ENCODE assay signal across 13 mouse cellular contexts in the genomic region with DNA sequence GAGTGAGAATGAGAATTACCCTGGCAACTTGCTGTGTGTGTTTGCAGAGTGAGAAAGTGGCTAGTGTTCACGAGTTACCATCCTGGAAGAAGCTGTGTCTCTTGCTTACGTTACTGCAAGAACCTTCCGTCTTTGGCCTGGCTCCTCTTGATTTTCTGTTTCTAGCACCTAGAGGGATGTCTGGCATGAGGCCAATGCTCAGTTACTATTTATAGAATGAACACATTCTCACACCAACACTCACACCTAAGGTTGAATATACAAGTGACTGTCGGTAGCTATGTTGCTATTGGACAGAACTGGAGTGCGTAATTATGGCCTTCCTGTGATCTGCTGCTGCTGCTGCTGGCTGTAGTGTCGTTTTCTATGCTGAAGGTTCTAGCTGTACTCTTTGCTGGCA. TPM values are rescaled to one million over a fixed set of nuclear protein-coding genes. Genes with fewer than 3 reads are reported as not detected.
A peak's percentile ranks its signal among the peaks of the same experiment; 100 is the strongest.
DNase-seq lines count a peak whose midpoint lies in the region; ATAC-seq lines count a peak whose summit lies in the region.
"Had no signal": no experiment of that assay in that cellular context is flagged by ENCODE, and none has a peak within 500 bp of the region (broad histone marks: within the 10 kb centered on the region; RNA-seq: fewer than 3 reads in every experiment).

No protein-coding gene starts in this region.

- no peak for ATAC-seq in kidney, embryonic 14.5 days (ENCODE audit: low FRiP score, low TSS enrichment)
- peak; percentile 54; the same call in 1 of the 2 replicates for ATAC-seq in heart, embryonic 13.5 days (ENCODE audit: extremely low read depth, insufficient number of reproducible peaks, low FRiP score, low TSS enrichment)
- no peak for ATAC-seq in hindbrain, embryonic 14.5 days (ENCODE audit: low FRiP score)

- no peaks in the 10 kb centered on the region for H3K9me3 ChIP-seq in kidney, embryonic 14.5 days (ENCODE audit: control insufficient read depth, low read length)
- H3K9me3 ChIP-seq in heart, embryonic 13.5 days, result no peaks in the 10 kb centered on the region; the same call in 1 of the 2 replicates
- no peaks in the 10 kb centered on the region for H3K9me3 ChIP-seq in hindbrain, embryonic 14.5 days (ENCODE audit: control insufficient read depth, low read length)

- H3K27ac ChIP-seq in kidney, embryonic 14.5 days (ENCODE audit: low read depth, low read length), result no peak overlapping the region
- H3K27ac ChIP-seq in heart, embryonic 13.5 days (replicated peaks), result peak overlapping the region; percentile 89
- no peak overlapping the region for H3K27ac ChIP-seq in hindbrain, embryonic 14.5 days

- no peak overlapping the region for H3K4me3 ChIP-seq in kidney, embryonic 14.5 days (ENCODE audit: low read length)
- no peak overlapping the region for H3K4me3 ChIP-seq in heart, embryonic 13.5 days
- no peak overlapping the region for H3K4me3 ChIP-seq in hindbrain, embryonic 14.5 days (replicated peaks; ENCODE audit: low read length)
- H3K4me3 ChIP-seq: megakaryocyte, embryonic 14.5 days had no signal

- 47% methylated on average over 6 of the region's 6 CpGs for WGBS in kidney, embryonic 14.5 days
- WGBS in heart, embryonic 13.5 days, result 20% methylated on average over 6 of the region's 6 CpGs
- WGBS in hindbrain, embryonic 14.5 days, result 65% methylated on average over 6 of the region's 6 CpGs

- no peaks in the 10 kb centered on the region for H3K36me3 ChIP-seq in kidney, embryonic 14.5 days (ENCODE audit: control insufficient read depth, insufficient read depth, low read length)
- no peaks in the 10 kb centered on the region for H3K36me3 ChIP-seq in heart, embryonic 13.5 days
- H3K36me3 ChIP-seq in hindbrain, embryonic 14.5 days (replicated peaks; ENCODE audit: control insufficient read depth, insufficient read depth), result no peaks in the 10 kb centered on the region
- H3K36me3 ChIP-seq: G1E had no signal

- DNase-seq in cerebellum, postnatal 10 days, result peak; percentile 49 to 73
- no peak for DNase-seq in cerebellum, postnatal 36 days
- DNase-seq in kidney, adult 9 months, result peak; percentile 59
- peak; percentile 42 for DNase-seq in lung, postnatal 14 days
- DNase-seq in gastrocnemius, postnatal 36 days, result no peak
- DNase-seq in hindbrain, embryonic 14.5 days (ENCODE audit: low spot score), result no peak
- DNase-seq: adrenal gland, postnatal 25 days had no signal

- intact Hi-C loops in gastrocnemius, postnatal 36 days (cut with DNase I), result no loop called here

- no peaks in the 10 kb centered on the region for H3K4me1 ChIP-seq in kidney, embryonic 14.5 days (ENCODE audit: control insufficient read depth, insufficient read depth, low read length)
- H3K4me1 ChIP-seq in heart, embryonic 13.5 days, result peaks cover 34% of the 10 kb centered on the region
- peaks cover 8% of the 10 kb centered on the region; the same call in 1 of the 2 replicates for H3K4me1 ChIP-seq in hindbrain, embryonic 14.5 days (replicated peaks; ENCODE audit: control insufficient read depth, insufficient read depth, low read length)

- H3K4me2 ChIP-seq in kidney, embryonic 14.5 days (replicated peaks; ENCODE audit: low read depth, low read length), result no peak overlapping the region
- peak overlapping the region; percentile 36 for H3K4me2 ChIP-seq in heart, embryonic 13.5 days
- no peak overlapping the region for H3K4me2 ChIP-seq in hindbrain, embryonic 14.5 days (replicated peaks)

- H3K27me3 ChIP-seq in kidney, embryonic 14.5 days (ENCODE audit: control insufficient read depth, insufficient read depth, low read length), result no peaks in the 10 kb centered on the region
- H3K27me3 ChIP-seq in heart, embryonic 13.5 days (replicated peaks), result no peaks in the 10 kb centered on the region
- H3K27me3 ChIP-seq in hindbrain, embryonic 14.5 days (ENCODE audit: control insufficient read depth, insufficient read depth, low read length), result no peaks in the 10 kb centered on the region

- H3K9ac ChIP-seq in kidney, embryonic 14.5 days (ENCODE audit: low read depth, low read length), result no peak overlapping the region
- H3K9ac ChIP-seq in heart, embryonic 13.5 days, result peak overlapping the region; percentile 63; the same call in 1 of the 2 replicates
- no peak overlapping the region for H3K9ac ChIP-seq in hindbrain, embryonic 14.5 days

RNA-seq across cellular contexts. Expression of a gene that starts 4.0 kb away (rescaled TPM):
- polyA plus RNA-seq in kidney, embryonic 14.5 days (2014; fragmentation: Nextera tagmentation; extraction: Ambion mirVana), result not detected in 2 replicates
- 0.59 and 0.95 TPM in 2 replicates for polyA plus RNA-seq in heart, embryonic 13.5 days (2015; fragmentation: Nextera tagmentation; extraction: Ambion mirVana)
- not detected for total RNA-seq in gastrocnemius, postnatal 36 days (2021)
- polyA plus RNA-seq in hindbrain, embryonic 14.5 days (2014; fragmentation: Nextera tagmentation; extraction: Ambion mirVana), result not detected in 2 replicates
- total RNA-seq: adrenal gland, postnatal 25 days; left cerebral cortex, postnatal 10 days had no signal
- polyA plus RNA-seq: G1E; neural tube, embryonic 14.5 days had no signal

RNA-seq across cellular contexts. Expression of a gene that starts 5.8 kb away (rescaled TPM):
- polyA plus RNA-seq in kidney, embryonic 14.5 days (2014; fragmentation: Nextera tagmentation; extraction: Ambion mirVana), result 0.44 and 0.65 TPM in 2 replicates
- 0.07 and 0.19 TPM in 2 replicates for polyA plus RNA-seq in heart, embryonic 13.5 days (2015; fragmentation: Nextera tagmentation; extraction: Ambion mirVana)
- total RNA-seq in gastrocnemius, postnatal 36 days (2021), result not detected
- polyA plus RNA-seq in hindbrain, embryonic 14.5 days (2014; fragmentation: Nextera tagmentation; extraction: Ambion mirVana), result 0.18 and 0.48 TPM in 2 replicates
- total RNA-seq: adrenal gland, postnatal 25 days had no signal
- polyA plus RNA-seq: G1E had no signal

RNA-seq across cellular contexts. Expression of a gene that starts 10.4 kb away (rescaled TPM):
- polyA plus RNA-seq in kidney, embryonic 14.5 days (2014; fragmentation: Nextera tagmentation; extraction: Ambion mirVana), result 689 and 1,049 TPM in 2 replicates
- polyA plus RNA-seq in heart, embryonic 13.5 days (2015; fragmentation: Nextera tagmentation; extraction: Ambion mirVana), result 1,511 and 1,650 TPM in 2 replicates
- 100 to 1,000 TPM; 710 to 772 TPM for total RNA-seq in gastrocnemius, postnatal 36 days (2021)
- polyA plus RNA-seq in hindbrain, embryonic 14.5 days (2014; fragmentation: Nextera tagmentation; extraction: Ambion mirVana), result 789 and 991 TPM in 2 replicates

Comparison
In these comparisons a context has a peak if more than half of its experiments do, and no peak if none do; other contexts are left out.
1. DNase-seq: peak in cerebellum, postnatal 10 days (2 of 2), kidney, adult 9 months (single experiment) and lung, postnatal 14 days (single experiment); none in cerebellum, postnatal 36 days (0 of 2), gastrocnemius, postnatal 36 days (0 of 2) and hindbrain, embryonic 14.5 days (single experiment).